Mouse (Mus musculus): ENCODE data around the gene Mmp28.

The Mmp28 gene

GRCm38 (mm10) chr11:83403787-83404186, 59.1 kb downstream of the Mmp28 start:
- DNase-seq (ENCODE audit: low spot score): no peak

GRCm38 (mm10) chr11:83398724-83399123, 64.1 kb downstream of the Mmp28 start:
- no peak for DNase-seq (ENCODE audit: low spot score)

- no peak for DNase-seq (ENCODE audit: low spot score)
Observed at GRCm38 (mm10) chr11:83397626-83398025, 65.2 kb downstream of the Mmp28 start.

GRCm38 (mm10) chr11:83394802-83395439, 68.0 kb downstream of the Mmp28 start:
- DNase-seq (ENCODE audit: low spot score): no peak

GRCm38 (mm10) chr11:83393062-83393461, 69.8 kb downstream of the Mmp28 start:
- DNase-seq (ENCODE audit: low spot score): no peak
